Mouse (Mus musculus): ENCODE results near the gene Hvcn1.

The Hvcn1 gene

DNA sequence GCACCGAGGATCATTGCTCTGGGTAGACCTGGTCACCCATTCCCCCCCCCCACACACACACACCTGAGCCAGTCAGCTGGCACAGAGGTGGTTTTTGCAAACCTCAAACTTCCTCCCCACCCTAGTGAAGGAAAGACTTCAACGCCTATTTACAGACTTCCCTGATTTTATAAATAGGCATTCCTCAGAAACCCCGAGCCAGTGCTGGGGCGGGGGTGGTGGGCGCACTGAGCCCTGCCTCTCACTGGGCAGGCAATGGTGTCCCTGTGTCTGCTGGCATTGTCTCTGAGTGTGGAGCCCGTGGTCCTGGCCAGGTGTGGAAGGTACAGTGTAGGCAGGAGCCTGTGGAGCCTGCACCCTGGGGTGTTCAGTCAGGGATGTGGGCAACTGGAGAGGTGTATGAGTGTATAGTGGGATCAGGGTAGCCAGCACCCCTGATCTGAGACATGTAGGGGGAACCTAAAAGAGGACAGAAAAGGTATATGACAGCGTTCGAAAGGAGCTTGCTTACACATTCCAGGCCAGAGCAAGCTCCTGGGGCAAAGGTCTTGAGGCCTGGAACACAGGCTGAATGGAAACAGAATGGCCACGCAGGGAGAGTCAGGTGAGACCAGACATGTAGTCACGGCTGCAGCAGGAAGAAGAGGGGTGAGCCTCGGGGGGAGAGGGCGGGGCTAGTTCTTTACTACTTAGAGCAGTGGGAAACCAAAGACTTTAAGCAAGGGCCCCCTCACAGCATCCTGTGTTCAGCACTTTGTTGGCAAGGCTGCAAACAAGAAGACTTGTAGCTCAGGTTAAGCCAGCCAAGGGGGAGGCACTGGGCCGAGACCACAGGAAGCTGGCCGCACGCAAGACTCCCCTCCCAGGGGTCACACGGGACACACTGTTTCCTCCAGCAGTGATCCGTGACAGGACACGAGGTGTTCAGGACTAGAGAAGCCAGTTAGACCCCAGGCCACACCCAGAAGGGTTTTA is 13.3 kb downstream of the Hvcn1 start:
- no peak for TF ChIP-seq GATA4 (IDR thresholded peaks at IDR 0.05; ENCODE audit: insufficient replicate concordance, low read length)

DNA sequence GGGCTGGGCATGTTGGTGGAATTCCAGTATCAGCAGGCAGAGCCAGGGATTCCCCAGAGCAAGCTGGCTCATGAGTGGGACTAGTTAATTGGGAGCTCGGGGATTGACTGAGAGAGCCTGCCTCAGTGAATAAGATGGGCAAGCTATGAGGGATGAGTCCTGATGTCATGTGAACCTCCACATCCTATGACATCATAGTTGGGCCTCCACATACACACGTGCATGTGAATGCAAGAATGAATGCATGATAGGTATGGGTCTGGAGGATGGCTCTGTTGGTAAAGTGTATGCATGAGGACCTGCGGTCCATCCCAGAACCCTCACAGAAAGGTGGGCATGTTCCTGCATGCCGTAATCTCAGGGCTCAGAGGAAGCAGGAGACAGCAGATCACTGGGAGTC is 14.5 kb downstream of the Hvcn1 start:
- TF ChIP-seq GATA4 (IDR thresholded peaks at IDR 0.05; ENCODE audit: insufficient replicate concordance, low read length), result no peak

DNA sequence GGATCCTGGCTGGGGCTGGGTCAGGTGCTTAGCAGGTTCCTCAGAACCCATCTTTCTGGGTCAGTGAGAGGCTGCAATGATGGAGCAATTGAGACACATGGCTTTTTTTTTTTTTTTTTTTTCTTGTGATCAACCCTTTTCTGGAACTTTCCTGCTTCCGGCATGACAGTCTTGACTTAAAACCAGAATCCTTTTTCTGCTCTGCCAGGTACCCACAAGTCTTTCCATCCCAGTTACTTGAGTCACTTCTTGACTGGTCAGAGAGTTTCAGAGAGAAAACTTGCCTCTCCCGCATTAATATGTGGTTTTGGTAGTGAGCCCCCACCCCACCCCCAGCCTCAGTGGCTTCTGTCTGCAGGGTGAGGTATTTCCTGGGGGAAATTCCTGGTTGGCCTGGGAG is 17.7 kb downstream of the Hvcn1 start:
- TF ChIP-seq GATA4 (IDR thresholded peaks at IDR 0.05; ENCODE audit: insufficient replicate concordance, low read length), result no peak

DNA sequence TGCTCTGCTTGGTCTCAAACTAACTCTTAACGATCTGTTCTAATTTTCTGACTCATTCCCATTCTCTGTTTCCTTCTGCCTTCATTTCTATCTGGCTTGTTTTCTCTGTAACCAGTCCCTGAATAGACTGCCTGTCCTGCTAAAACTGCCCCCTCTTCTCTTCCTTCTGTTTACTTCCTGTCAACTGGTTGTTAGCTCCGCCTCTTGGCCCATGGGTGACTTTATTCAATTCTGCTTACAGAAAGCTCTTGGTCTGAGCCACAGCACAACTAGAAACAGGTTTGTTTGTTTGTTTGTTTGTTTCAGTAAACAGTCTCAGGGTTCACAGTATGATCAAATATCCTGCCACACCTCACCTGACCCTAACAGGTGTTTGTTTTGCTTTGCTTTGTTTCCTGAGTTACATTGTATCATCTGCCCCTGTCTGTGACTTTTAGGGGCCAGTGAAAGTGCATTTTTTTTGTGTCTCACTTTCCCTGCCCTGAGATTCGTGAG is 21.7 kb downstream of the Hvcn1 start:
- TF ChIP-seq GATA4 (IDR thresholded peaks at IDR 0.05; ENCODE audit: insufficient replicate concordance, low read length), result no peak

DNA sequence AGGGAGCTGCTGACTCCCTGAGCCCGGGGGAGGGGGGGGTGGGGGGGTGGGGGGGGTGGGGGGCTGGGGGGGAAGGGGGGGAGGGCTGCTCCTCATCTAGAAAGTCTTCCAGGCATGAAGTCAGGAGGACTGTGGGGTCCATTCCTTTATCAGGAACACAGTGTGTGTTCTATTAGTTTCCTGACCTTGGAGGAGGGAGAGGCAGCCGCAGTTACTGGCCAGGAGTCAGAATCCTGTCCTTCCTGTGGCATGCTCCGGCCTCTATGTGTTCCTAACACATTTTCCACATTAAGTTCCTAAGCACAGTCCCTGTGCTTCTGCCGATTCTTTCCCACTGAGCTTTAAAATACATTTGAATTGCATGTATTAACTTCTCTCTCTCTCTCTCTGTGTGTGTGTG is 22.2 kb downstream of the Hvcn1 start:
- no peak; the same call in 1 of the 2 replicates for TF ChIP-seq GATA4 (IDR thresholded peaks at IDR 0.05; ENCODE audit: insufficient replicate concordance, low read length)

DNA sequence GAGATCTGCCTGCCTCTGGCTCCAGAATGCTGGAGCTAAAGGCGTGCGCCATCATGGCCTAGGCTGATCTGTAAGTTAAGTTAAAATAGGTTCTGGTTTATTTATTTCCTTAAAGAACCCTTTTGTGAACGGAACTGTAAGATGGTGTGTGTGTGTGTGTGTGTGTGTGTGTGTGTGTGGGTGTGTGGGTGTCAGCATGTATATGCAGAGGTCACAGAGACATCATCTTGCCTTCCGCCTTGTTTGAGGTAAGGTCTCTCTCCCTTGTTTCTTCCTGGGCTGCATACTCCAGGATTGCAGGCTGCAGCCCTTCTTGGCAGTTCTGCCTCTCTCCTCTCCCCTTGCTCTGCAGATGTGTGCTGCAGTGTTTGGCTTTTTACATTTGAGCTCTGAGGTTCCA is 24.2 kb downstream of the Hvcn1 start:
- TF ChIP-seq GATA4 (IDR thresholded peaks at IDR 0.05; ENCODE audit: insufficient replicate concordance, low read length), result no peak

DNA sequence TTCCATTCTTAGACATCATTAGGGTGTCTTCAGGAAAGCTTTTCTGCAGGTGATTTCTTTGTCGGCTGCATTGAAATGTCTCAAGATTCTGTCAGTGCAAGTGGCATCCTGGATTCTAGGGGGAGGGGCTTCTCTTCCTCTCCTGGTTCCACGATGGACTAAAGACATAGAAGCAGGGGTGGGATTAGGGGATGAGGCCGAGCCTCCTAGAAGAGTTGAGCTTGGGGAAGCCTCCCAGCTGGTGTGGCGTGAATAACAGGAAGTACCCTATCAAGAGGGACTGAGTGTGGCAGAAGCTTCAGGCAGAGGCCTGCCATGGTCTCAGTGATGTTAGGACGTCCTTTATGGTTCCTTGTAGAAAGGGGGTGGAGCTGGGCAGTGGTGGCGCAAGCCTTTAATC is 24.8 kb downstream of the Hvcn1 start:
- TF ChIP-seq GATA4 (IDR thresholded peaks at IDR 0.05; ENCODE audit: insufficient replicate concordance, low read length), result no peak

DNA sequence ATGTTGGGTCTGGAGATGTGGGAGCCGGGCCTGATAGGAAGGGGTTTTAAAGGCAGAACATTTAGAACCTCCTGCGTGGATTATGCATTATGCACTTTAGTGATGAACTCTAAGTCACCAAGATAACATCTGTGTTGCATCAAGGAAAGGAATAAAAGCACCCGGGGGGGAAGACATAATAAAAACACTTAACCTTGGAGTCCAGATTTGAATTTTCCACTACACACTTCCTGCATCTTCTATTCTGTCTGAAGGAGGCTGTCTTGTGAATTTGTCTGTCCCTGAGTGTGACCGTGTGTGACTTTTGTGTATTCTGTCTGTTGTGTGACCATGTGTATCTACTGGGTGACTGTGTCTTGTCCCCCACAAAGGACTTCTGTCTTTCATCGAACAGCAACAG is 25.4 kb downstream of the Hvcn1 start:
- TF ChIP-seq GATA4 (IDR thresholded peaks at IDR 0.05; ENCODE audit: insufficient replicate concordance, low read length), result no peak

DNA sequence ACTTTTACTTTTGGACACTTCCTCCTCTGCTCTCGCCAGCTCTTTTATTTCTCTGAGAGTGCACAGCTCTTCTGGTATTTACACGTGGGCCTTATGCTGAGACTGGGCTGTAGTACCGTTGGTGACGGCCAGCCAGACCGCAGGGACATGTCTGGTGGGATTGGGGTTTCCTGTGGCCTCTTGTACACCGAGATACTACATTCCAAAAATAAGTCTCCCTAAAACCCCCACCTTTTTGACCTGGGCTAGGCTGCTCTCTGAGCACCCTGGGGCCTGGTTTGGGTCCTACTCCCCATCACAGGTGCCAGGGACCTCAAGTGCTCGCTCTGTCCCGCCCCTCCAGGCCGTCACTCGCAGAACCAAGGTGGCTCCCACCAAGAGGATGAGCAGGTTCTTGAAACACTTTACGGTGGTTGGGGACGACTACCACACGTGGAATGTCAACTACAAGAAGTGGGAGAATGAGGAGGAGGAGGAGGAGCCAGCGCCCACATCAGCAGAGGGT is 26.5 kb downstream of the Hvcn1 start:
- TF ChIP-seq GATA4 (IDR thresholded peaks at IDR 0.05; ENCODE audit: insufficient replicate concordance, low read length), result no peak

DNA sequence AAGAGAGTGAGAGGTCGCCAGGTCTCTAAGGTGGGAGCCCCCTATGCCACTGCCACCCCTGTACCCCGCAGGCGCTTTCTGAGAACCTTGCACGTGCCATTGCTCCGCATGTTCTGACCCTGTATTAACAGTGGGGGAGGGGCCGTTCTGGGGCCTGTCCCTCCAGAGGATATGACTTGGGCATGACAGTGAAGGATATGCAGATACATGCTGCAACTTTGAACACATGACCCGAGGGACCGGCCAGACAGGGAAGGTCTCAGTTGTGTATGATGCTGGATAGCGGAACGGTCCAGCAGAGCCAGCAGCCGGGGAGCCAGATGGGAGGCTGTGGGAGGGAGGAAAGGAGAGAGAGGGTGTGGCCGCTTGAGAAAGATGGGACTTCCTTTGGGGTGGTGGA is 27.1 kb downstream of the Hvcn1 start:
- no peak for TF ChIP-seq GATA4 (IDR thresholded peaks at IDR 0.05; ENCODE audit: insufficient replicate concordance, low read length)

DNA sequence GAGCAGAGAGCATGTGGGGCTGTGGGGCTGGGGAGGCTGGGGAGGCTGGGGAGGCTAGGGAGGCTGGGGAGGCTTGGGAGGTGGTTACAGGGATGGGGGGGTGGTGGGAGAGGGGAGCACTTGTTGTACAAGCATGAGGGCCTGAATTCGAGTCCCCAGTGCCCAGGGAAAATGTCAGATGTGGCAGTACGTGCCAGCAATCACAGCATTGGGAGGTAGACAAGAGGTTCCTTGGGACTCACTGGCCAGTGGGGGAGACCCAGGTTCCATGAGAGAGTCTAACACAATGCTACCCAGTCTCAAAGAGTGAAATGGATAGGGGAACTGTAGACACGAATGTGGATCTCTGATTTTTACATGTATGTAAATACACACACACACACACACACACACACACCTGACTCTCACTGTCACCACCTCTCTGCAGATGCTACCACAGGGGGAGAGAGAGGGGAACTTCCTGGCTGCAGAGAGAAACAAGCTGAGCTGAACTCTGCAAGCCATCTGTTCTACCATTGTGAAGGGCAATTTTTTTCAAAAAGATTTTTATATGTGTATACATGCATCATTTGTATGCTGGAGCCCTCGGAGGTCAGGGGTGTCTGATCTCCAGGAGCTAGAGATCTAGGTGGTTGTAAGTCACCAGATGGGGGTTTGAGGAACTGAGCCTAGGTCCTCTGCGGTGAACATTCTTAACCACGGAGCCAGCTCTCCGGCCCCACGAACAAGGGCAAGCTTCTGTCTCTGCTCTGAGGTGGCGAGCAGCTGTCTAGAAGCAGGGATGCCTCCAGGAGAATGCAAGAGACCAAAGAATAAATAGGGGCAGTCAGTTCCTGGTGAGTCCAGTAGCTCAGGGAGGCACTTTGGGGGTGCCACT is 28.0 kb downstream of the Hvcn1 start:
- no peak for TF ChIP-seq GATA4 (IDR thresholded peaks at IDR 0.05; ENCODE audit: insufficient replicate concordance, low read length)

DNA sequence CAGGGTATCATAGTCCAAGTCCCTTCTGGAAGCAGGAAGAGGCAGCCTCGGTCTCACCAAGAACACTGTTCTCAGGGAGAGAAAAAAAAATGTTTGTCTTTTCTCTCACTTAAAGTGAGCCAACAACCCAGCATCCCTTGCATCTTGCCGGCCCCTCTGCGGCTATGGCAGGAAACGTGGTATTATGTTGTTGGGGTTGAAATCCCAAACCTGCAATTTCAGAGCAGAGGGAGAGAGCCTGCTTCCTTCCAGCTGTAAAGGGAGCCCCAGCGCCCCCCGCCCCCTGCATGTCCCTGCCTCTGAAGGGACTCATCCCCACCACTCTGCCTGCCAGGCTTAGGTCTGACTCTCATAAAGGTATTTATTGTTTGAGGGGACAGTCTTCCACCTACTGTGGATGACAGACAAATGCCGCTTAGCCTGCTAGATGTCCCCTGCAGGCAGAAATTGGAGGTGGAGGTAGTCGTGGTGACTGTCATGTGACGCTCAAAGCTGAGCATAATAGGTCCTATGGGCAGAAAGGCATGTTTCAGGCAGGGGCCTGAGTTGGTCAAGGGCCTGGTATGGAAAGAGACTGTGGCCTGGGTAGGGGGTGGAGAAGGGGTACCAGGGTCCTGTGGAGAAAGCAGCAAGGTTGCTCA is 28.7 kb downstream of the Hvcn1 start:
- no peak for TF ChIP-seq GATA4 (IDR thresholded peaks at IDR 0.05; ENCODE audit: insufficient replicate concordance, low read length)

DNA sequence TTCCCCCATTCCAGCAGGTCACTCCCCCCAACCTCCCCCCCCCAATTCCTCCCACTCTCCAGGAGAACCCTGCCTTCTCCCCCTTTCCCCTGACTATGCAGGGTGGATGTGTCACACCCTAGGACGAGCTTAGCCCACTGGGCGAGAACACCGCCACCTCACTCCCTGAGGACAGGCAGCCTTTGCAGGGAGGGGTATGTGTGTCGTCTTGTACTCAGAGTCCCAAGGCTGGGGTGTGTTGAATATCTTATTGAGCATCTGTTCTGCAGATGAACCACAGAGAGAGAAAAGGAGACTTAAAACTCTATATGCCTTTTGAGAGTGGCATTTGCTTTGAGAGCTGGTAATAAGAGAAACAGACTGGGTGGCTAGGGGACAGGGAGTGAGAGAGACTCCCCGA is 30.6 kb downstream of the Hvcn1 start:
- no peak for TF ChIP-seq GATA4 (IDR thresholded peaks at IDR 0.05; ENCODE audit: insufficient replicate concordance, low read length)

DNA sequence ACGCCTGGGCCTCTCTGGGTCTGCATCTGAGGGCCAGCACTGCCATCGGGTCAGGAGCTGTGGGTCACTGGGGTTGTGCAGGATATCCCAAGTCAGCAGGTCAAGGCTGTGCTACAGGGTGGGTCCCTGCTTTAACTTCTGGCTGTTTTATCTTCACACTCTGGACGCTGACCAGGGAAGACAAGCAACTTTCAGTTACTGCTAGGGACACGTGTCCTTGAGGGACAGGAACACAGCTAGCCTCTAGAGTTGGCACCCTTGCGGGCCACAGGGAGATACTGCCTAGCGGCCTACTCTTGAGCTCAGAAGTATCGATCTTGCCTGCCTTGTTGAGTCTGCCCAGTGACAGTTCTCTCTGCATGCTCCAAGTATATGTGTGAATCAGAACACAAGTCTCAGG is 33.0 kb downstream of the Hvcn1 start:
- peak; percentile 80; the same call in 1 of the 2 replicates for TF ChIP-seq GATA4 (IDR thresholded peaks at IDR 0.05; ENCODE audit: insufficient replicate concordance, low read length)

DNA sequence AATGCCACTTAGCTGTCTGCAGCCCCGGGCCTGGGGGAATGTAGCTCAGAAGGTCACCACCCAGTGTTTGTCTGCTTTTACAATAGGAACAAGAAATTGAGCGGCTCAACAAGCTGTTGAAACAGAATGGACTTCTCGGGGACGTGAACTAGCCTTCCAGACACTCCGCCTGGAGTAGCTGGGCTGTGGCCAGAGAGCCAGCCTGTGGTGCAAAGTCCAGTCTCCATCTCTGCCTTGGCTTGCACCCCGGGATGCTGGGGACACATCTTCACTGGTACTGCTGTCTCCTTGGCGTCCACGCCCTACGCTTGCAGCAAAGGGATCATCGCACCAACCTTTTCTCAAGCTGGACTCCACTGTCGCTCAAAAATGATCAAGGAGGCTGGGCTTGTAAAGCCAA is 33.9 kb downstream of the Hvcn1 start:
- TF ChIP-seq GATA4 (IDR thresholded peaks at IDR 0.05; ENCODE audit: insufficient replicate concordance, low read length), result no peak
